Mouse (Mus musculus) spleen, postnatal 0 days (tissue): ENCODE results near the gene Tead2. TPM values are rescaled to one million over a fixed set of nuclear protein-coding genes. Genes with fewer than 3 reads are reported as not detected.

Experiments
- polyA plus RNA-seq: library from polyadenylated mRNA; unstranded; fragments of >200 nt; fragmentation: Nextera tagmentation; extraction: Ambion mirVana; gene quantifications from 2 replicates; pipeline ENCODE4 v1.2.1, GENCODE M21; 2015

Gene Tead2
- polyA plus RNA-seq = 14.5 and 20.8 TPM in 2 replicates

DNA sequence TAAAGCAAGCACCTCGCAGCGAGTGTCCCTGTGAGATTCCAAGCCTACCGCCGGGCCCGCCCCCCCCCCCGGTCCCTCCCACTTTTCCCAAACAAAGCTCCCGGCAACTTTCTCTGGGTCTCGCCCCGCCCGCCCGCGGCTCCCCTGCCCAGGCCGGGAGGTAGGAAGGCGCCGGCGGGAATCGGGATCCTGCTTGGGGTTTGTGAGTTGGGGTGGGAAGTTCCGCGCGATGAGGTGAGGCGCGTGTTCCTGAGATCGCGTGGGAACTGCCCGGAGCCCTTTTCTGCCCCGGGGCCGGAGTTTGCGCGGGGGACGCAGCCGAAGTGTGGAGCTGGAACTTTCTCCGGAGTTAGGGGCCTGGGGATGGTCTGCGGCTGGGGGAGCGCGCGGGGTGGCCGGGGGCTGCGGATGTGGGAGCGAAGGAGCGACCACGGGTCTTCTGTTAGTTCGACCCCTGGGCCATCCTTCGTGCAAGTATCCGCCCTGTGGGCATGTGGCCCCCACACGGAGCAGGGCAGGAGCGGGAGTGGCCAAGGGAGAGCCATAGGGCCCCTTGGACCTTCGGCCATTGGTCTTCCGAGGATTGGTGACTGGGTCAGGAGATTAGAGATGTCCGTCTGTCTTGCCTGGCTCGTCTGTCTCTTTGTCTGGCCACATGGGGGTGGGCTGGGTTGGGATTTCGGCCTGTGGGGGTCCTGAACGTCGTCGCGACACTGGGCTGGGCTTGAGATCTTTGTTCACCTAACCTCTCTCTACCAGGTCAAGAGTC lies at the start of gene Tead2:
Tead2 (plus strand) TSS at position 81 of the 769 bp plus-strand sequence.

DNA sequence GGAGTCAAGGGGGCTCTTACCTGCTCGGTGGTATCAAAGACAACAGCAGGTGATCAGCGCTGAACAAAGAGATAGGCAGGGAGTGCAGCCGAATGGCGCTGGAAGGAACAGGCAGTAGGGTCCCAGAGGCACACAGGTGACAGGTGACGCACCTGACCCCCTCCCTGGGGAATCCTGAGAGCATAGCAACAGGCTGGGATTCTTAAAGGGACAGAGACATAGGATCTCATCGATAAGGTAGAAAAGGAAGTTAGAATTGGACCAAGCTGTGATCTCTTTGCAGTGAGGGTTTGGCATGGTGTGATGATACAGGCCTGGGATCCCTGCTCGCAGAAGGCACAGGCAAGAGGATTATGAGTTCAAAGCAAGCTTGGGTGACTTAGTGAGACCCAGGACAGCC lies 36.1 kb upstream of the Tead2 start, which contains the start of gene Gfy:
Gfy (minus strand) TSS at position 101 of the 400 bp plus-strand sequence.

DNA sequence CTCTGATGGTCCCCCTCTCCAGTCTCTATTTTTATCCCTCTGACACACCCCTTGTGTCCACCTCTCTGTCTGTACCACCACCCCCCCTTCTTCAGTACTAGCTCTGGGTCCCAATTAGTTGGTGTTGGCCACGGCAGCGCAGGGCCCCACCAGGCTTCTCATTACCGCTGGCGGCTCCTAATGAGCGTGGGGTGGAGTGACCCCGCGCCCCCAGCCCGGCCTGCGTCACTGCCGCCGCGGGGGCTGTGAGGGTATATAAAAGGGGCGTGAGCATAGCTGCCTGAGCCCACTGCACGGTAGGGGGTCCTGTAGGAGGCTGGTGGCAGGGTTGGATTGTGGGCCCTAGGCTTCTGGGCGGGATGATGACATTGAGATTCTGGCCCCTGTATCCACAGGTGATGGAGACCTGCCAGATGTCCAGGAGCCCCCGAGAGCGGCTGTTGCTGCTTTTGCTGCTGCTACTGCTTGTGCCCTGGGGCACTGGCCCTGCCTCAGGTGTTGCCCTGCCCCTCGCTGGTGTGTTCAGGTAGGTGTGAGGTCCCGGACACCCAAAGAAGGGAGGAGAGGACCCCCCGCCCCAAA lies 34.6 kb upstream of the Tead2 start, which contains the start of gene Pth2:
Pth2 (plus strand) TSS at position 100 of the 582 bp plus-strand sequence.

GRCm38 (mm10) chr7:45204380-45205143 lies 11.0 kb upstream of the Tead2 start, which contains the start of gene Ccdc155:
Ccdc155 (minus strand) TSS chr7:45204892.

GRCm38 (mm10) chr7:45211851-45212251 lies 3.7 kb upstream of the Tead2 start, which contains the start of gene Dkkl1:
Dkkl1 (minus strand) TSS chr7:45212147.

GRCm38 (mm10) chr7:45238723-45239496 lies 23.4 kb downstream of the Tead2 start, which contains the start of gene Cd37:
Cd37 (minus strand) TSS chr7:45239115.

DNA sequence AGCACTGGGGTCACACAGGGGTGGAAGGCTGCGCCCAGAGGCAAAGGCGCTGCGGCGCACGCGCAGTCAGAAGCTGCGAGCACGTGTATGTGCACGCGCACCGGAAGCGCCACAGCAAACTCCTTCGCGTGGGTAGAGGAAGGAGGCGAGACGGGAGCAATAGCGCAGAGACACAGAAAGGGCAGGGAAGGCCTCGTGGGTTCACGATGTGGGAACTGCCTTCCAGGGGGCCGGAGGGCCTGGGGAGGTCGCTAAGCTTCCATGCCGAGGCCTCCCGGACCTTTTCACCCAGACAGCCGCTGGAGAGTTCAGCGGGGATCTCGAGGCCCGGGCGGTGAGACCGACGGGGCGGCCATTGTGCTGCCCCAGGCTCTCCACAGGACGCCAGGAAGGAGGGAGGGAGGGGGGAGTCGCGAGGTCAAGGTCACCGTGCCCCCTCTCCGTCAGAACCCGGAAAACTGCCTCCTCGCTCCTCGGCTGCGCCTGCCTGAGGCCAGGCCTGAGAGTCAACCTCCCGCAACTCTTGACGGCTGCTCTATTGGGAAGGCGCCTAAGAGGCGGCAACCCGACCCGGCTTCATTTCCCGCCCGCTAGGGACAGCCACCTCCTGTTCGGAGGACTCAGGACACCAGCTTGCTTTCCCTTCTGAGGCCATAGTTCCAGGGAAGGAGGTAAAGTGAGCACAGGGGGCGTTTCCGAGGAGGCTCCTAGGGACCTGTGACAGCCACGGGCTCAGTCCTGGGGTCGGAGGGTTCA lies 25.3 kb downstream of the Tead2 start, which contains the start of gene Slc6a16:
Slc6a16 (plus strand) TSS at position 453 of the 756 bp plus-strand sequence.

DNA sequence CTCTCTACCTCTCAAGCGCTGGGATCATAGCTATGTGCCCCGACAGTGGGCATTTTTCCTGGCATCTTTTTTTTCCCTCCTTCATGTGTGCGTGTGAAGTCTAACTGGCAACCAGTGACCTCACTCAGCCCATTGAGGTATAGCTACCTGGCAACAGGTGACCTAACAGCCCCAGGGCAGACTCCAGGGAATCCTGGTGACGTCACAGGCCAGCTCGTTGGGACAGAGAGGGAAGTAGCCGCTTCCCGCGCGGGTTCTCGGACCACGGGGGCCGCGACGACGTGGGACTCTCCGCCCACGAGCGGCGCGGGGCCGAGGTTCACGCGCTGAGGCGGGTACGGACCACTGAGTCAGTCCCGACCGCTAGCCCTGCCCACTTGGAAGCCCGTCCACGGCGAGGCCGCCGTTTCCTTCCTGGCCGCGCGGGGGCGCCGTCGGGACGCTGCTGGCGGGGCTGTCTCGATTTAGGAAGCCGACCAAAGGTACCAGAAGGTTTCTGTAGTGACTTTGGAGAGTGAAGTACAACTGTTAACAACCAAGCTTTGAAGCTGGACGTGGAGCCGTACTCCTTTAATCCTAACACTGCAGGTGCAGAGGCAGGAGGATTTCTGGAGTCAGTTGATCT lies 61.7 kb downstream of the Tead2 start, which contains the start of gene Slc6a21:
Slc6a21 (plus strand) TSS at position 378 of the 625 bp plus-strand sequence.

Other genes starting within 250 kb of the Tead2 start
- 3.7 and 4.5 TPM in 2 replicates for gene Cpt1c, start 240.9 kb upstream of the Tead2 start, polyA plus RNA-seq
- 215 and 217 TPM in 2 replicates for gene Prmt1, start 229.2 kb upstream of the Tead2 start, polyA plus RNA-seq
- gene Irf3, start 218.1 kb upstream of the Tead2 start, polyA plus RNA-seq = 54.1 and 62.3 TPM in 2 replicates
- 28.5 and 32.0 TPM in 2 replicates for gene Bcl2l12, start 217.0 kb upstream of the Tead2 start, polyA plus RNA-seq
- 15.0 and 17.0 TPM in 2 replicates for gene Scaf1, start 199.4 kb upstream of the Tead2 start, polyA plus RNA-seq
- 25.6 and 26.0 TPM in 2 replicates for gene Rras, start 197.8 kb upstream of the Tead2 start, polyA plus RNA-seq
- 3.9 and 5.0 TPM in 2 replicates for gene Prr12, start 162.9 kb upstream of the Tead2 start, polyA plus RNA-seq
- 37.2 and 45.0 TPM in 2 replicates for gene Nosip, start 153.3 kb upstream of the Tead2 start, polyA plus RNA-seq
- 10.0 and 12.4 TPM in 2 replicates for gene Prrg2, start 153.1 kb upstream of the Tead2 start, polyA plus RNA-seq
- gene Rcn3, start 123.5 kb upstream of the Tead2 start, polyA plus RNA-seq = 80.3 and 93.9 TPM in 2 replicates
- gene Fcgrt, start 111.9 kb upstream of the Tead2 start, polyA plus RNA-seq = 59.4 and 86.0 TPM in 2 replicates
- 1,257 and 1,307 TPM in 2 replicates for gene Rps11, start 91.3 kb upstream of the Tead2 start, polyA plus RNA-seq
- 1,601 and 1,631 TPM in 2 replicates for gene Rpl13a, start 87.0 kb upstream of the Tead2 start, polyA plus RNA-seq
- 0.35 and 0.44 TPM in 2 replicates for gene Gm45713, start 79.5 kb upstream of the Tead2 start, polyA plus RNA-seq
- gene Flt3l, start 79.3 kb upstream of the Tead2 start, polyA plus RNA-seq = 7.2 and 9.3 TPM in 2 replicates
- gene Pih1d1, start 61.5 kb upstream of the Tead2 start, polyA plus RNA-seq = 45.1 and 48.9 TPM in 2 replicates
- 29.7 and 31.2 TPM in 2 replicates for gene Aldh16a1, start 61.2 kb upstream of the Tead2 start, polyA plus RNA-seq
- not detected in 2 replicates for gene Slc17a7, start 51.8 kb upstream of the Tead2 start, polyA plus RNA-seq
- gene Gfy, start 36.2 kb upstream of the Tead2 start, polyA plus RNA-seq = not detected in 2 replicates
- not detected in 2 replicates for gene Pth2, start 34.8 kb upstream of the Tead2 start, polyA plus RNA-seq
- gene Ccdc155, start 10.9 kb upstream of the Tead2 start, polyA plus RNA-seq = 0.12 and 0.29 TPM in 2 replicates
- 7.5 and 8.4 TPM in 2 replicates for gene Dkkl1, start 3.6 kb upstream of the Tead2 start, polyA plus RNA-seq
- 71.1 and 87.7 TPM in 2 replicates for gene Cd37, start 23.4 kb downstream of the Tead2 start, polyA plus RNA-seq
- gene Slc6a16, start 25.3 kb downstream of the Tead2 start, polyA plus RNA-seq = 0.10 TPM in 1 of 2 replicates, not detected in the other
- gene Slc6a21, start 61.8 kb downstream of the Tead2 start, polyA plus RNA-seq = not detected in 2 replicates
- 2.9 and 4.7 TPM in 2 replicates for gene Trpm4, start 118.0 kb downstream of the Tead2 start, polyA plus RNA-seq
- 0.06 and 0.12 TPM in 2 replicates for gene Hrc, start 119.5 kb downstream of the Tead2 start, polyA plus RNA-seq
- 0.35 and 0.65 TPM in 2 replicates for gene Ppfia3, start 151.3 kb downstream of the Tead2 start, polyA plus RNA-seq
- gene Lin7b, start 154.8 kb downstream of the Tead2 start, polyA plus RNA-seq = 0.41 TPM in 1 of 2 replicates, not detected in the other
- 126 and 132 TPM in 2 replicates for gene Snrnp70, start 180.0 kb downstream of the Tead2 start, polyA plus RNA-seq
- 0.05 and 0.06 TPM in 2 replicates for gene Kcna7, start 189.9 kb downstream of the Tead2 start, polyA plus RNA-seq
- 1.1 and 1.4 TPM in 2 replicates for gene Ntf5, start 197.9 kb downstream of the Tead2 start, polyA plus RNA-seq
- not detected in 2 replicates for gene Lhb, start 205.1 kb downstream of the Tead2 start, polyA plus RNA-seq
- gene Gys1, start 219.1 kb downstream of the Tead2 start, polyA plus RNA-seq = 5.7 and 6.9 TPM in 2 replicates
- 97.6 and 107 TPM in 2 replicates for gene Ruvbl2, start 222.3 kb downstream of the Tead2 start, polyA plus RNA-seq
- gene Ftl1, start 244.1 kb downstream of the Tead2 start, polyA plus RNA-seq = 4,601 and 4,690 TPM in 2 replicates